Mouse (Mus musculus): ENCODE results near the gene Ccdc136. TPM values are rescaled to one million over a fixed set of nuclear protein-coding genes. Genes with fewer than 3 reads are reported as not detected.

The Ccdc136 gene
- polyA plus RNA-seq, 2 experiments: 0.17 to 0.27 TPM

DNA sequence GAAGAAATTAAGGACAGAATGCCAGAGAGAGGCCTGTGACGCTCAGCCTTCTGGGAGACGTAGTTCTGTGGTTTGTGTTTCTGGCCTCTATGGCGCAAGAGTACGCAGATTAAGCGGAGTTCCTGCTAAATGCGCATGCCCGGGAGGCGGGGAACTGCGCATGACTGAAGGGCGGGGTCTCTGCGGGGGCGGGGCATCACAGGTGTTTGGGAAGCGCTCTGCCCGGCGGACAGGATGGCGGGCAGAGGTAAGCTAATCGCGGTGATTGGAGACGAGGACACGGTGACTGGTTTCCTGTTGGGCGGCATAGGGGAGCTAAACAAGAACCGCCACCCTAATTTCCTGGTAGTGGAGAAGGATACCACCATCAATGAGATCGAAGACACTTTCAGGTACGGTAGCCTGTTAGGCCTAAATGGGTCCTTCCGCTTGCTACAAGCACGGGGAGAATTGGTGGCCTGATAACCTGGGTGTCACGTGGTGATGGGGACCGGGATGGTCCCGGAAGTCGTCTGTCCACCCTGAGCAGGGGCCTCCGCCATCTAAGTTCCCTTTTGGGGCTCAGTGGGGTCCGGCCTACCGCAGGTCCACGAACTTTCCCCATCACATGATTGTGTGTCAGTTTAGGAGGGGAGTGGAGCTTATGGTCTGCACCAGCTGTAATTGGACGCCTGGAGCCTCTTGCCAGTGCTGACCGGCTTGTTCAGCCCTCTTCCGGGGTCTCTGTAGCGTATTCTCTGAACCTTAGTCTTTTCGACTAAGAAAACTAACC lies 71.7 kb downstream of the Ccdc136 start, which contains the start of gene Atp6v1f:
TSS of gene Atp6v1f (plus strand) at position 136 of the 772 bp plus-strand sequence.
- no peaks in the 10 kb centered on the region; the same call in 1 of the 2 replicates for H3K36me3 ChIP-seq (replicated peaks; ENCODE audit: control insufficient read depth, insufficient read depth, low read depth)
- peak within 1 kb of the TSS; percentile 31 for H3K27ac ChIP-seq
- H3K4me2 ChIP-seq (ENCODE audit: low read depth): peak within 1 kb of the TSS; percentile 83
- H3K4me1 ChIP-seq (replicated peaks; ENCODE audit: control insufficient read depth in 2 of 2, insufficient read depth in 2 of 2, low read length in 1 of 2): peaks cover 5 to 7% of the 10 kb centered on the region in 2 experiments; a peak in 3 of 4 replicates
- ATAC-seq (ENCODE audit: insufficient read depth): peak; percentile 91
- no peak for TF ChIP-seq CTCF (IDR thresholded peaks at IDR 0.05; ENCODE audit: low read depth)
- TF ChIP-seq EP300 (IDR thresholded peaks at IDR 0.05; ENCODE audit: low read depth): no peak
- peak within 1 kb of the TSS; percentile 78 for H3K9ac ChIP-seq (replicated peaks)
- peak within 1 kb of the TSS; percentile 81 to 93 for H3K4me3 ChIP-seq (ENCODE audit: insufficient read depth in 1 of 2, low read depth in 2 of 2, low read length in 2 of 2)
- DNase-seq (ENCODE audit: low read depth in 3 of 3, low spot score in 3 of 3): peak; percentile 90 to 92 (median 92)
- WGBS (ENCODE audit: insufficient replicate concordance): under 1% methylated on average over 39 of the region's 39 CpGs
- no peaks in the 10 kb centered on the region for H3K27me3 ChIP-seq (ENCODE audit: control insufficient read depth, insufficient read depth, low read length)
- no peaks in the 10 kb centered on the region for H3K9me3 ChIP-seq (ENCODE audit: control insufficient read depth, low read length)

DNA sequence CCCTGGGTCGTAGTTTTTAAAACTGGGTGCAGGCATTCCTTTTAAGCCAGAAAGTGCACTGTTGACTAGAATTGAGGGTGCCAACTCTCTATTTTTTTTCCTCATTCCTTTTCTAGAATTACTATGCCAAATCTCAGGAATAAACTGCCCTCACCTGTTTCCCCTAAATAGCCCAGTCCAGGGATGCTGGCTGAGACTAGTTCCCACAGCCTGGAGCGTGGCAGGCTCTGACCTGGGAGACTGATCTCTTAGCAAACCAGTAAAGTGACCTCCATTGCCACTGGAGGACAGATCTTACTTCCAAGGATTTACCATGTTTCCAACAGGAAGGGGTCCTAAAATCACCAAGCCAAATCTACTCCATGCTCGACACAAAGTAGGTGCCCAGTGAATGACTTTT lies 72.7 kb downstream of the Ccdc136 start:
- TF ChIP-seq CTCF (IDR thresholded peaks at IDR 0.05; ENCODE audit: low read depth) (no peak), EP300 (IDR thresholded peaks at IDR 0.05; ENCODE audit: low read depth) (no peak)
- Histone ChIP-seq H3K4me1 (replicated peaks; ENCODE audit: control insufficient read depth in 2 of 2, insufficient read depth in 2 of 2, low read length in 1 of 2) (peaks cover 5 to 7% of the 10 kb centered on the region in 2 experiments; a peak in 3 of 4 replicates), H3K36me3 (replicated peaks; ENCODE audit: control insufficient read depth, insufficient read depth, low read depth) (no peaks in the 10 kb centered on the region; the same call in 1 of the 2 replicates), H3K9me3 (ENCODE audit: control insufficient read depth, low read length) (no peaks in the 10 kb centered on the region), H3K27me3 (ENCODE audit: control insufficient read depth, insufficient read depth, low read length) (no peaks in the 10 kb centered on the region), H3K4me3 (ENCODE audit: insufficient read depth in 1 of 2, low read depth in 2 of 2, low read length in 2 of 2) (peak overlapping the region in 1 of 2 experiments; percentile 81; a peak in 2 of 4 replicates), H3K27ac (no peak overlapping the region), H3K9ac (replicated peaks) (peak overlapping the region; percentile 20; the same call in 1 of the 2 replicates), H3K4me2 (ENCODE audit: low read depth) (peak overlapping the region; percentile 83)
- 71% methylated on average over 3 of the region's 3 CpGs for WGBS (ENCODE audit: insufficient replicate concordance)
- DNase-seq (ENCODE audit: low read depth in 3 of 3, low spot score in 3 of 3) (no peak), ATAC-seq (ENCODE audit: insufficient read depth) (no peak)

DNA sequence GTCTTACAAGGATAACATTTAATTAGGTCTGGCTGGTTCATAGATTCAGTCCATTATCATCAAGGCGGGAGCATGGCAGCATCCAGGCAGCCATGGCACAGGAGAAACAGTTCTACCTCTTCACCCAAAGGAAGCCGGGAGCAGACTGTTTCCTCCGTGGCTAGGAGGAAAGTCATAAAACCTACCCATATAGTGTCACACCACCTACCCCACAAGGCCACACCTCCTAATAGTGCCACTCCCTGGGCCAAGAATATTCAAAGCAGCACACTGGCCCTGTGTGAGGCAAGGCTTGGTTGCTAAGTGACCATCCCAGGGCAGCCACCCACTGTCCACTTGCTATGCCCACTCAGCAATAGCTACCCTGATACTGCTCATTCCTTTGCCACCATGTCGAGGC lies 75.0 kb downstream of the Ccdc136 start, which contains the start of gene Atp6v1fnb:
TSS of gene Atp6v1fnb (plus strand) at position 301 of the 400 bp plus-strand sequence.
- no peaks in the 10 kb centered on the region; the same call in 1 of the 2 replicates for H3K36me3 ChIP-seq (replicated peaks; ENCODE audit: control insufficient read depth, insufficient read depth, low read depth)
- H3K27me3 ChIP-seq (ENCODE audit: control insufficient read depth, insufficient read depth, low read length): no peaks in the 10 kb centered on the region; the same call in none of the 2 replicates
- H3K4me3 ChIP-seq (ENCODE audit: insufficient read depth in 1 of 2, low read depth in 2 of 2, low read length in 2 of 2): no peak within 1 kb of the TSS
- no peak within 1 kb of the TSS for H3K27ac ChIP-seq
- DNase-seq (ENCODE audit: low read depth in 3 of 3, low spot score in 3 of 3) (no peak), ATAC-seq (ENCODE audit: insufficient read depth) (no peak)
- TF ChIP-seq CTCF (IDR thresholded peaks at IDR 0.05; ENCODE audit: low read depth): no peak
- TF ChIP-seq EP300 (IDR thresholded peaks at IDR 0.05; ENCODE audit: low read depth): no peak
- peaks cover 5 to 7% of the 10 kb centered on the region in 2 experiments; a peak in 3 of 4 replicates for H3K4me1 ChIP-seq (replicated peaks; ENCODE audit: control insufficient read depth in 2 of 2, insufficient read depth in 2 of 2, low read length in 1 of 2)
- H3K9me3 ChIP-seq (ENCODE audit: control insufficient read depth, low read length): no peaks in the 10 kb centered on the region
- WGBS (ENCODE audit: insufficient replicate concordance): 77% methylated on average over 4 of the region's 4 CpGs
- H3K9ac ChIP-seq (replicated peaks): no peak within 1 kb of the TSS
- H3K4me2 ChIP-seq (ENCODE audit: low read depth): no peak within 1 kb of the TSS

DNA sequence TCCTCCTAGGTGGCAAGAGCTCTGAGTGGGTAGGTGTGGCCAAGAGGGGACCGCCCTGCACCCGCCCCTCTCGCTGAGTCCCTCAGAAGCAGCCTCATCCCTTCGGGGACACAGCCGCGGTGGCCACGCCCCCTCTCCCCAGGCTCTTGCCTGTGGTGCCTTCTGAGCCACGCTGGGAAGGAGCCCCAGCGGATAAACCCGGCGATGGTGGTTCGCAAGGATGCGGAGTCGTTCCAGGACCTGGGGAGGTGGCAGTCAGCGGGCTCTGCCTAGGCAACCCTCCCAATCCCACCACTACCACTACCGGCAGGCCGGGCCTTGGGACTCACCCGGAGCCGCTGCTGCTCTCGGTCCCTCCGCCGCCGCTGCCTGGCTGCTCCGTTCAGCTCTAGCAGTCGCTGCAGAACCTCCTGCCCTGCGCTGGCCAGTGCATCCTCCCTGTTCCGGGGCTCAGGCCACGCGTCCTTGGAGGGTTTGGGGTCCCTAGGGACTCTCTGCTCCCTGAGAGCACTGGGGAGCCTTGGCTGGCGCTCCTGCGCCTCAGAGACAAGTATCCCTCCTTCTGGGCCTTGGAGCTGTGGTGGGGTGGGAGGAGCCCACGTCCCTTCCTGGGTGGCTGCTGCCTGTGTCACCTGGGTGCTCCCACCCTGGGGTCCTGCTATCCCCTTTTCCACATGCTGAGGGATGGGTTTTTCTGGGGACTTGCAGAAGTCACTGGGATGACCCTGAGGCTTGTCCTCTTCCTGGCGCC lies 78.0 kb downstream of the Ccdc136 start:
- WGBS (ENCODE audit: insufficient replicate concordance): 5% methylated on average over 33 of the region's 33 CpGs
- no peak for TF ChIP-seq CTCF (IDR thresholded peaks at IDR 0.05; ENCODE audit: low read depth)
- TF ChIP-seq EP300 (IDR thresholded peaks at IDR 0.05; ENCODE audit: low read depth): no peak
- H3K4me1 ChIP-seq (replicated peaks; ENCODE audit: control insufficient read depth in 2 of 2, insufficient read depth in 2 of 2, low read length in 1 of 2): 0 out of 4 replicates have a peak, but pooled peaks cover 0 to 1% of the 10 kb centered on the region in 2 experiments
- DNase-seq (ENCODE audit: low read depth in 3 of 3, low spot score in 3 of 3): peak; percentile 75 to 82 (median 78)
- H3K9ac ChIP-seq (replicated peaks): peak overlapping the region; percentile 53
- no peak overlapping the region for H3K27ac ChIP-seq
- ATAC-seq (ENCODE audit: insufficient read depth): peak; percentile 94
- peak overlapping the region; percentile 47 to 48 for H3K4me3 ChIP-seq (ENCODE audit: insufficient read depth in 1 of 2, low read depth in 2 of 2, low read length in 2 of 2)
- no peaks in the 10 kb centered on the region for H3K9me3 ChIP-seq (ENCODE audit: control insufficient read depth, low read length)
- no peaks in the 10 kb centered on the region; the same call in none of the 2 replicates for H3K27me3 ChIP-seq (ENCODE audit: control insufficient read depth, insufficient read depth, low read length)
- peak overlapping the region; percentile 79 for H3K4me2 ChIP-seq (ENCODE audit: low read depth)
- H3K36me3 ChIP-seq (replicated peaks; ENCODE audit: control insufficient read depth, insufficient read depth, low read depth): no peaks in the 10 kb centered on the region; the same call in 1 of the 2 replicates

Data from liver, embryonic 14.5 days (tissue).